Mouse (Mus musculus): ENCODE measurements around the gene Myom3. TPM values are rescaled to one million over a fixed set of nuclear protein-coding genes. Genes with fewer than 3 reads are reported as not detected.

The Myom3 gene
- 0.45 TPM for polyA plus RNA-seq (2014; fragmentation: Illumina TruSeq; extraction: RNeasy Lipid Tissue Mini Kit (QIAGEN cat#74804); ENCODE audit: low read depth, low replicate concordance)

DNA sequence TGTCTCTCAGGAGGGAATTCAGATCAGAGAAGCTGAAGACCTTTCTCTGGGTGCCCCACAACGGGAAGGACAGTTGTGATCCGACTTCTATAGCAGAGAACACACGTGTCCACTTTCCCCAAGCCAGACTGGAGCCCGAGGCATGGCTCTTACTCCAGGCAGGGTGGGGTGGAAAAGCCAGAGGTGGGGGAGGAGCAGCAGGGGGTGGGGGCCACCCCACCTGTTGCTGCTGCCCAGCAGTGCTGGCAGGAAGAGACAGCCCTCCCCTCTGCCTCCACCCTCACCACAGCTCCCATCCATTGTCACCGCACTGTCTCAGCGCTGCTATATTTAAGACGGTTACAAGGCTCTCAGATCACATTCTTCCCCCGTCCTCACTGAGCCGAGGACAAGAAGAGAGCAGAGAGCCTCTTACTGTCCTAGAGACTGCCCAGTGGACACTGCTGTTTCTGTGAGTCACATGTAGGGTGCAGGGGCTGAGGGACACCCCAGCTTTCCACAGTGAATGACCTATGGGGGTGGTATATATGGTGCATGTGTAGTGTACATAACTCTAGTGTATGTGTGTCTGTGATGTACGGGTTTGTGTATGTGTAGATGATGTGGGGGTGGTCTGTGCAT lies at the start of gene Myom3:
Gene Myom3 (plus strand): TSS at position 360 of the 621 bp plus-strand sequence.

GRCm38 (mm10) chr4:135727817-135728216 lies 31.7 kb upstream of the Myom3 start, which contains the start of gene Il22ra1:
Il22ra1 (plus strand) TSS chr4:135728172.

GRCm38 (mm10) chr4:135855536-135856222 lies 96.2 kb downstream of the Myom3 start, which contains the start of gene Srsf10:
Srsf10 (plus strand) TSS chr4:135855747.

Other genes starting within 250 kb of the Myom3 start
- 0.10 TPM for gene Grhl3, start 186.1 kb upstream of the Myom3 start, polyA plus RNA-seq (2014; fragmentation: Illumina TruSeq; extraction: RNeasy Lipid Tissue Mini Kit (QIAGEN cat#74804); ENCODE audit: low read depth, low replicate concordance)
- gene Ifnlr1, start 73.4 kb upstream of the Myom3 start, polyA plus RNA-seq (2014; fragmentation: Illumina TruSeq; extraction: RNeasy Lipid Tissue Mini Kit (QIAGEN cat#74804); ENCODE audit: low read depth, low replicate concordance): 0.21 TPM
- not detected for gene Il22ra1, start 31.5 kb upstream of the Myom3 start, polyA plus RNA-seq (2014; fragmentation: Illumina TruSeq; extraction: RNeasy Lipid Tissue Mini Kit (QIAGEN cat#74804); ENCODE audit: low read depth, low replicate concordance)
- 290 TPM for gene Srsf10, start 96.0 kb downstream of the Myom3 start, polyA plus RNA-seq (2014; fragmentation: Illumina TruSeq; extraction: RNeasy Lipid Tissue Mini Kit (QIAGEN cat#74804); ENCODE audit: low read depth, low replicate concordance)
- 69.3 TPM for gene Pnrc2, start 114.1 kb downstream of the Myom3 start, polyA plus RNA-seq (2014; fragmentation: Illumina TruSeq; extraction: RNeasy Lipid Tissue Mini Kit (QIAGEN cat#74804); ENCODE audit: low read depth, low replicate concordance)
- gene Cnr2, start 135.7 kb downstream of the Myom3 start, polyA plus RNA-seq (2014; fragmentation: Illumina TruSeq; extraction: RNeasy Lipid Tissue Mini Kit (QIAGEN cat#74804); ENCODE audit: low read depth, low replicate concordance): 0.22 TPM
- gene Fuca1, start 161.0 kb downstream of the Myom3 start, polyA plus RNA-seq (2014; fragmentation: Illumina TruSeq; extraction: RNeasy Lipid Tissue Mini Kit (QIAGEN cat#74804); ENCODE audit: low read depth, low replicate concordance): 30.9 TPM
- 1.6 TPM for gene Hmgcl, start 186.7 kb downstream of the Myom3 start, polyA plus RNA-seq (2014; fragmentation: Illumina TruSeq; extraction: RNeasy Lipid Tissue Mini Kit (QIAGEN cat#74804); ENCODE audit: low read depth, low replicate concordance)
- gene Gale, start 204.0 kb downstream of the Myom3 start, polyA plus RNA-seq (2014; fragmentation: Illumina TruSeq; extraction: RNeasy Lipid Tissue Mini Kit (QIAGEN cat#74804); ENCODE audit: low read depth, low replicate concordance): not detected
- 0.25 TPM for gene Lypla2, start 212.9 kb downstream of the Myom3 start, polyA plus RNA-seq (2014; fragmentation: Illumina TruSeq; extraction: RNeasy Lipid Tissue Mini Kit (QIAGEN cat#74804); ENCODE audit: low read depth, low replicate concordance)
- 63.0 TPM for gene Pithd1, start 227.5 kb downstream of the Myom3 start, polyA plus RNA-seq (2014; fragmentation: Illumina TruSeq; extraction: RNeasy Lipid Tissue Mini Kit (QIAGEN cat#74804); ENCODE audit: low read depth, low replicate concordance)

All from testis, adult 10 weeks (tissue).